ENCODE assay signal across 34 mouse cellular contexts in genomic region chr16:46449013-46449412, GRCm38 (mm10). TPM values are rescaled to one million over a fixed set of nuclear protein-coding genes. Genes with fewer than 3 reads are reported as not detected.
"Had no signal": no experiment of that assay in that cellular context is flagged by ENCODE, and none has a peak within 500 bp of the region (broad histone marks: within the 10 kb centered on the region; RNA-seq: fewer than 3 reads in every experiment).

No protein-coding gene starts in this region.

- H3K4me1 ChIP-seq: limb, embryonic 10.5 days; limb, embryonic 12.5 days; limb, embryonic 13.5 days; limb, embryonic 15.5 days; liver, embryonic 12.5 days; liver, embryonic 13.5 days; liver, embryonic 15.5 days; lung, embryonic 15.5 days; midbrain, embryonic 10.5 days; midbrain, embryonic 12.5 days; midbrain, embryonic 13.5 days; midbrain, embryonic 15.5 days; neural tube, embryonic 12.5 days; neural tube, embryonic 13.5 days had no signal

- H3K4me2 ChIP-seq: limb, embryonic 12.5 days; limb, embryonic 13.5 days; limb, embryonic 15.5 days; liver, embryonic 11.5 days; liver, embryonic 12.5 days; liver, embryonic 13.5 days; liver, embryonic 15.5 days; lung, embryonic 14.5 days; lung, embryonic 15.5 days; midbrain, embryonic 11.5 days; midbrain, embryonic 12.5 days; midbrain, embryonic 13.5 days; midbrain, embryonic 15.5 days; neural tube, embryonic 12.5 days; neural tube, embryonic 13.5 days had no signal

- H3K4me3 ChIP-seq: limb, embryonic 10.5 days; limb, embryonic 12.5 days; limb, embryonic 13.5 days; limb, embryonic 15.5 days; liver, embryonic 12.5 days; liver, embryonic 13.5 days; liver, embryonic 15.5 days; lung, embryonic 15.5 days; midbrain, embryonic 10.5 days; midbrain, embryonic 12.5 days; midbrain, embryonic 13.5 days; midbrain, embryonic 15.5 days; myocyte; neural tube, embryonic 12.5 days; neural tube, embryonic 13.5 days had no signal

- H3K27me3 ChIP-seq: limb, embryonic 12.5 days; limb, embryonic 13.5 days; limb, embryonic 15.5 days; liver, embryonic 12.5 days; liver, embryonic 13.5 days; liver, embryonic 15.5 days; lung, embryonic 15.5 days; midbrain, embryonic 12.5 days; midbrain, embryonic 13.5 days; midbrain, embryonic 15.5 days; neural tube, embryonic 12.5 days; neural tube, embryonic 13.5 days had no signal

- ATAC-seq: liver, embryonic 12.5 days; liver, postnatal 0 days; lung, postnatal 0 days; midbrain, embryonic 13.5 days; midbrain, embryonic 15.5 days; midbrain, embryonic 16.5 days had no signal

- H3K9me3 ChIP-seq: limb, embryonic 10.5 days; limb, embryonic 12.5 days; limb, embryonic 13.5 days; limb, embryonic 15.5 days; liver, embryonic 12.5 days; liver, embryonic 13.5 days; liver, embryonic 15.5 days; lung, embryonic 15.5 days; midbrain, embryonic 10.5 days; midbrain, embryonic 12.5 days; midbrain, embryonic 13.5 days; midbrain, embryonic 15.5 days; neural tube, embryonic 12.5 days; neural tube, embryonic 13.5 days had no signal

- H3K36me3 ChIP-seq: liver, embryonic 13.5 days; liver, embryonic 15.5 days; midbrain, embryonic 15.5 days had no signal

- H3K27ac ChIP-seq: limb, embryonic 10.5 days; limb, embryonic 12.5 days; limb, embryonic 13.5 days; limb, embryonic 15.5 days; liver, embryonic 12.5 days; liver, embryonic 13.5 days; liver, embryonic 14.5 days; liver, embryonic 15.5 days; lung, embryonic 15.5 days; macrophage; midbrain, embryonic 10.5 days; midbrain, embryonic 12.5 days; midbrain, embryonic 13.5 days; midbrain, embryonic 15.5 days; neural tube, embryonic 12.5 days; neural tube, embryonic 13.5 days had no signal

- DNase-seq: left cerebral cortex, postnatal 4 days; liver; liver, embryonic 13.5 days; liver, postnatal 0 days; lung, adult 18-20 months; lung, adult 2 months; lung, embryonic 14.5 days; lung, postnatal 10 days; lung, postnatal 14 days; lung, postnatal 36 days; lung, postnatal 4 days; midbrain, embryonic 14.5 days had no signal

- H3K9ac ChIP-seq: limb, embryonic 12.5 days; limb, embryonic 13.5 days; limb, embryonic 15.5 days; liver, embryonic 12.5 days; liver, embryonic 13.5 days; liver, embryonic 14.5 days; liver, embryonic 15.5 days; liver, postnatal 0 days; lung, embryonic 14.5 days; lung, embryonic 15.5 days; midbrain, embryonic 12.5 days; midbrain, embryonic 13.5 days; midbrain, embryonic 15.5 days; neural tube, embryonic 12.5 days; neural tube, embryonic 13.5 days had no signal

RNA-seq across cellular contexts. Expression of gene Nectin3, which starts 49.3 kb away (rescaled TPM):
- total RNA-seq: megakaryocyte-erythroid progenitor cell, adult 5-6 weeks; monocyte, adult 5-6 weeks had no signal
- polyA plus RNA-seq: macrophage had no signal
